Mouse (Mus musculus) hindbrain, embryonic 11.5 days (tissue): ENCODE data around the gene Nicn1. TPM values are rescaled to one million over a fixed set of nuclear protein-coding genes. Genes with fewer than 3 reads are reported as not detected.

Source experiments
- ATAC-seq: fragments of 200-750 bp; cut with Nextera tagmentation; 2 replicates; pipeline ENCODE4 v1.8.0; 2017; ENCODE audit warnings: mild to moderate bottlenecking, moderate TSS enrichment, moderate library complexity; ENCODE audit not compliant: low FRiP score
- DNase-seq: peaks from one replicate; pipeline ENCODE4 v3.0.0-alpha.2; 2015; ENCODE audit warnings: low spot score
- H3K27ac ChIP-seq: fragments of 300-500 bp; sonication (generic); 2 replicates; pipeline ENCODE4 v1.5.1; 2014; ENCODE audit warnings: mild to moderate bottlenecking, low read depth, low read length
- H3K27me3 ChIP-seq: fragments of 300-500 bp; sonication (generic); 2 replicates; pipeline ENCODE4 v1.6.1; 2014; ENCODE audit warnings: mild to moderate bottlenecking, low read length, moderate library complexity, mixed read lengths; ENCODE audit not compliant: control insufficient read depth, insufficient read depth
- H3K36me3 ChIP-seq: fragments of 300-500 bp; sonication (generic); 2 replicates; pipeline ENCODE4 v1.6.1; 2014; ENCODE audit warnings: mild to moderate bottlenecking, low read length, moderate library complexity, mixed read lengths; ENCODE audit not compliant: control insufficient read depth, insufficient read depth
- H3K4me1 ChIP-seq: fragments of 300-500 bp; sonication (generic); replicated peaks from 2 replicates; pipeline ENCODE4 v1.6.1; 2014; ENCODE audit warnings: low read length, mixed read lengths; ENCODE audit not compliant: control insufficient read depth, insufficient read depth
- H3K4me2 ChIP-seq: fragments of 300-500 bp; sonication (generic); replicated peaks from 2 replicates; pipeline ENCODE4 v1.6.1; 2014; ENCODE audit warnings: mild to moderate bottlenecking, low read depth, low read length
- H3K4me3 ChIP-seq: fragments of 300-500 bp; sonication (generic); 2 replicates; pipeline ENCODE4 v1.5.1; 2014; ENCODE audit warnings: low read depth, low read length
- H3K9ac ChIP-seq: fragments of 300-500 bp; sonication (generic); 2 replicates; pipeline ENCODE4 v1.6.1; 2014; ENCODE audit warnings: low read depth, low read length
- H3K9me3 ChIP-seq: fragments of 300-500 bp; sonication (generic); 2 replicates; pipeline ENCODE4 v1.6.1; 2016; ENCODE audit warnings: low read length; ENCODE audit not compliant: control insufficient read depth
- WGBS: fragments of 180-500 bp; shearing (Covaris S2); extraction: QIAGEN DNeasy Blood & Tissue Kit; methylation state at CpG from one replicate; pipeline ENCODE4 v1.1.7; 2014; 5-methylcytosine and 5-hydroxymethylcytosine counted together
- polyA plus RNA-seq: library from polyadenylated mRNA; unstranded; fragments of >200 nt; fragmentation: Nextera tagmentation; extraction: Ambion mirVana; gene quantifications from 2 replicates; pipeline ENCODE4 v1.2.1, GENCODE M21; 2014

The Nicn1 gene
- polyA plus RNA-seq: 64.5 and 66.4 TPM in 2 replicates

GRCm38 (mm10) chr9:108290016-108290750, at the start of gene Nicn1:
TSS of gene Nicn1 (plus strand) at chr9:108290429.
- H3K36me3 ChIP-seq: no peaks in the 10 kb centered on the region
- H3K27me3 ChIP-seq: no peaks in the 10 kb centered on the region
- H3K9ac ChIP-seq: peak within 1 kb of the TSS; percentile 61
- H3K4me2 ChIP-seq: peak within 1 kb of the TSS; percentile 43
- no peaks in the 10 kb centered on the region for H3K9me3 ChIP-seq
- DNase-seq (peak; percentile 91), ATAC-seq (peak; percentile 97)
- peak within 1 kb of the TSS; percentile 46 for H3K4me3 ChIP-seq
- H3K27ac ChIP-seq: peak within 1 kb of the TSS; percentile 73
- under 1% methylated on average over 32 of the region's 32 CpGs for WGBS
- 0 out of 2 replicates have a peak, but pooled peaks cover 2% of the 10 kb centered on the region for H3K4me1 ChIP-seq

DNA sequence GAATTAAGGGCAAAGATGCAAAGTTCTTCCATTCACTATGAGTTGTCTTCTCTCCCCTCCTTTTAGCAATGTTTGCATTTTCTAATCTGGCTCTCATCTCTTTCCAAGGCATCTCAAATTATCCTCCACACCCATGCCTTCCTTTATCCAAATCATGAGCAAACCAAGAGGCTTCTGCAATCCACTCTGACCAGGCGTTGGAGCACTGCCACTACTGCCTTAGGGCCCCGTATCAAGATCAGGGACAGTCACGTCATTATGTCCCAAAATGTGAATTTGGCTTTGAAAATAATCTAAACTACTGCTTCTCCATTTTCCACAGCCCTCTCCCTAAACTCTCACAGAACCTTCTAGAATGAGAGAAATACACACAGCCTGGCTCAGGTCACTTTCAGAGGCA, 45.7 kb upstream of the Nicn1 start:
- Histone ChIP-seq H3K36me3 (no peaks in the 10 kb centered on the region), H3K27me3 (no peaks in the 10 kb centered on the region), H3K4me2 (no peak overlapping the region), H3K9me3 (no peaks in the 10 kb centered on the region), H3K4me1 (no peaks in the 10 kb centered on the region), H3K4me3 (no peak overlapping the region), H3K9ac (no peak overlapping the region), H3K27ac (no peak overlapping the region)
- WGBS: 95% methylated on average over 3 of the region's 3 CpGs
- no peak for DNase-seq
- ATAC-seq: no peak

DNA sequence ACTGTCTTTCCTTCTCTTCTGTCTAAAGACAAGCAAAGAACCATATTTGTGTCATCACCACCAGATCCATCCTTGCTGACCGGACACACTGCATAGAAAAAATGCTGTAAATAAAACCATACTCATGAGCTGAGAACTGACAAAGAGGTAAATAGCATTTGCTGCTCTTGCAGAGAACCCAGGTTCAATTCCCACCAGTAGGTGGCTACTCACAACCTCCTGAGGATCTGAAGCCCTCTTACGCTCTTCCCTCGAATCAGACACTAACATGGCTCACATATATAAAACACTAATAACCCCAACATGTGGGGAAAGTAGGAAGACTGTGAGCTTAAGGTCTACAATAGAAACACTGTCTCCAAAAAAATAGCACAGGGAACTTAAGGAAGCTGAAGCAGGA, 45.2 kb upstream of the Nicn1 start:
- Histone ChIP-seq H3K9ac (no peak overlapping the region), H3K27me3 (no peaks in the 10 kb centered on the region), H3K36me3 (no peaks in the 10 kb centered on the region), H3K4me2 (no peak overlapping the region), H3K4me3 (no peak overlapping the region), H3K9me3 (no peaks in the 10 kb centered on the region), H3K27ac (no peak overlapping the region), H3K4me1 (no peaks in the 10 kb centered on the region)
- ATAC-seq (no peak), DNase-seq (no peak)
- WGBS: 85% methylated on average over 3 of the region's 3 CpGs

- H3K27me3 ChIP-seq: no peaks in the 10 kb centered on the region
- 63% methylated on average over 5 of the region's 5 CpGs for WGBS
- no peaks in the 10 kb centered on the region for H3K4me1 ChIP-seq
- no peak overlapping the region for H3K27ac ChIP-seq
- no peak overlapping the region for H3K4me2 ChIP-seq
- H3K36me3 ChIP-seq: no peaks in the 10 kb centered on the region
- DNase-seq (no peak), ATAC-seq (no peak)
- no peaks in the 10 kb centered on the region for H3K9me3 ChIP-seq
- H3K4me3 ChIP-seq: no peak overlapping the region
- no peak overlapping the region for H3K9ac ChIP-seq
Measured at GRCm38 (mm10) chr9:108248957-108249356, 41.3 kb upstream of the Nicn1 start.

DNA sequence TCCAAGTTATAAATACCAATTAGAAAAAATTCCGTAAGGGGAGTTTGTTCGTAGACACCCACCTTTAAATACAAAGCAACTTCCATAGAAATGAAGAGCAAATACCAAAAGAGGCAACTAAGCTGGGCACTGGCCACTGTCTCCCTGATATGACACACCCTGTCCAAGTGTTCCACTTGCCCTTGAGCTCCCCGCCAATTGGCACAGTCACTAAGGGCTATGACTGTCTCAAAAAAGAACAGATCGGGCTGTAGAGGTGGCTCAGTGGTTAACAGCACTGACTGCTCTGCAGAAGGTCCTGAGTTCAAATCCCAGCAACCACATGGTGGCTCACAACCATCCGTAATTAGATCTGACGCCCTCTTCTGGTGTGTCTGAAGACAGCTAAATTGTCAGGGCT, 38.4 kb upstream of the Nicn1 start:
- DNase-seq: no peak
- Histone ChIP-seq H3K27ac (no peak overlapping the region), H3K9ac (no peak overlapping the region), H3K27me3 (no peaks in the 10 kb centered on the region), H3K36me3 (no peaks in the 10 kb centered on the region), H3K4me3 (no peak overlapping the region), H3K4me1 (no peaks in the 10 kb centered on the region), H3K4me2 (no peak overlapping the region), H3K9me3 (no peaks in the 10 kb centered on the region)
- ATAC-seq: no peak
- 94% methylated on average over 6 of the region's 6 CpGs for WGBS

DNA sequence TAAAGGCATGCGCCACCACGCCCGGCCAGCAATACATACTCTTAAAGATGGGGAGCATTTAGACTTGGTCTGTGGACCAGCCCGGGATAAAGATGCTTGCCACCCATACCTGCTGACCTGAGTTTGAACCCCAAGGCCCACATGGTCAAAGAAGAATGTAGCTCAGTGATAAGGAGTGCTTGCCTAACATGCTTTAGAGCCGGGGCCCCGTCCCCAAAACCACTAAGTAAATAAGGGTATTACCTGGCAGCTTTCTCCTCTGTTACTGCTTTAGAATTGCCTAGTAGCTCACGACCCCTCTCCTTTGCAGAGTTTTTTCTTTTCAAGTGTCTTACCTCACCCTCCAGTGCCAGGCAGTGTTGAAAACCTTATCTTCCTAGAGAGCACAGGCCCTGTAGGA, 37.5 kb upstream of the Nicn1 start:
- Histone ChIP-seq H3K9ac (no peak overlapping the region), H3K36me3 (no peaks in the 10 kb centered on the region), H3K4me1 (no peaks in the 10 kb centered on the region), H3K27ac (no peak overlapping the region), H3K9me3 (no peaks in the 10 kb centered on the region), H3K27me3 (no peaks in the 10 kb centered on the region), H3K4me2 (no peak overlapping the region), H3K4me3 (no peak overlapping the region)
- 96% methylated on average over 7 of the region's 7 CpGs for WGBS
- ATAC-seq (no peak), DNase-seq (no peak)

DNA sequence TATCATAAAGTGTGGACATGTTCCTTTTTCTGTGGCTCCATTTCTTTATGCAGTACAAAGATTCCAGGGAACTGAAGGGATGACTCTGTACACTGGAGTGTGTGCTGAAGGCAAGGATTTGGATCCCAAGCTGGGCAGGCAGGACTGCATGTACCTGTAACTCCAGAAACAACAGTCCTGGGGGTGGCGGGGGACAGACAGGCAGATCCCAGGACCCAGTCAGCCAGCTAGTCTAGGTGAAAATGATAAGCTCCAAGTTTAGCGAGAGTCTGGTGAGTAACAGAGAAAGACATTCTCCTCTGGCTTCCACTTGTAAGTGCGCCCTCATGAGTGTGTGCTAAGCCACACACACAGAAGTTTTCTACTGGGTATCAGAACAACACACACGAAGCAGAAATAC, 29.7 kb upstream of the Nicn1 start:
- no peaks in the 10 kb centered on the region for H3K4me1 ChIP-seq
- ATAC-seq (no peak), DNase-seq (no peak)
- H3K36me3 ChIP-seq: no peaks in the 10 kb centered on the region
- no peaks in the 10 kb centered on the region for H3K9me3 ChIP-seq
- H3K27ac ChIP-seq: no peak overlapping the region
- 90% methylated on average over 4 of the region's 4 CpGs for WGBS
- no peaks in the 10 kb centered on the region for H3K27me3 ChIP-seq
- no peak overlapping the region for H3K4me2 ChIP-seq
- no peak overlapping the region for H3K4me3 ChIP-seq
- H3K9ac ChIP-seq: no peak overlapping the region

- DNase-seq (no peak), ATAC-seq (no peak)
- Histone ChIP-seq H3K9me3 (no peaks in the 10 kb centered on the region), H3K27me3 (no peaks in the 10 kb centered on the region), H3K4me2 (no peak overlapping the region), H3K4me1 (no peaks in the 10 kb centered on the region), H3K27ac (no peak overlapping the region), H3K36me3 (no peaks in the 10 kb centered on the region), H3K4me3 (no peak overlapping the region), H3K9ac (no peak overlapping the region)
- 83% methylated on average over 7 of the region's 7 CpGs for whole genome bisulfite sequencing
Measured at GRCm38 (mm10) chr9:108261865-108262264, 28.4 kb upstream of the Nicn1 start.

- peak overlapping the region; percentile 87 for H3K9ac ChIP-seq
- DNase-seq: peak; percentile 13
- no peak overlapping the region for H3K27ac ChIP-seq
- peak overlapping the region; percentile 80 for H3K4me2 ChIP-seq
- WGBS: 48% methylated on average over 11 of the region's 11 CpGs
- no peak for ATAC-seq
- H3K9me3 ChIP-seq: no peaks in the 10 kb centered on the region
- no peaks in the 10 kb centered on the region for H3K4me1 ChIP-seq
- no peaks in the 10 kb centered on the region for H3K27me3 ChIP-seq
- no peaks in the 10 kb centered on the region for H3K36me3 ChIP-seq
- H3K4me3 ChIP-seq: peak overlapping the region; percentile 87
Measured at GRCm38 (mm10) chr9:108262494-108263049, 27.7 kb upstream of the Nicn1 start.
